26 mouse cellular contexts compared by ENCODE assay signal in genomic region chr16:7457571-7457970, GRCm38 (mm10).
"Had no signal": no experiment of that assay in that cellular context is flagged by ENCODE, and none has a peak within 500 bp of the region (broad histone marks: within the 10 kb centered on the region; RNA-seq: fewer than 3 reads in every experiment).

No protein-coding gene starts in this region.

- H3K9ac ChIP-seq: heart, embryonic 12.5 days; hindbrain, embryonic 12.5 days; hindbrain, embryonic 14.5 days; intestine, embryonic 15.5 days; limb, embryonic 13.5 days; limb, embryonic 15.5 days; liver, embryonic 12.5 days had no signal

- H3K9me3 ChIP-seq: heart, embryonic 10.5 days; heart, embryonic 12.5 days; hindbrain, embryonic 10.5 days; hindbrain, embryonic 12.5 days; intestine, embryonic 15.5 days; limb, embryonic 13.5 days; limb, embryonic 15.5 days; liver, embryonic 12.5 days had no signal

- H3K4me1 ChIP-seq: heart, embryonic 10.5 days; heart, embryonic 12.5 days; hindbrain, embryonic 12.5 days; intestine, embryonic 15.5 days; limb, embryonic 13.5 days; limb, embryonic 15.5 days; liver, embryonic 12.5 days had no signal

- H3K4me3 ChIP-seq: gastrocnemius, adult 2 months; heart, embryonic 10.5 days; heart, embryonic 12.5 days; hindbrain, embryonic 12.5 days; intestine, embryonic 15.5 days; layer of hippocampus, adult 2 months; left cerebral cortex, adult 2 months; limb, embryonic 13.5 days; limb, embryonic 15.5 days; liver, embryonic 12.5 days had no signal

- H3K27me3 ChIP-seq: heart, embryonic 12.5 days; hindbrain, embryonic 12.5 days; intestine, embryonic 15.5 days; limb, embryonic 13.5 days; limb, embryonic 15.5 days; liver, embryonic 12.5 days had no signal

- H3K27ac ChIP-seq: gastrocnemius, adult 2 months; heart, embryonic 10.5 days; hindbrain, embryonic 12.5 days; hindbrain, embryonic 14.5 days; intestine, embryonic 15.5 days; layer of hippocampus, adult 2 months; left cerebral cortex, adult 2 months; limb, embryonic 13.5 days; limb, embryonic 15.5 days; liver, embryonic 12.5 days had no signal

- H3K36me3 ChIP-seq: heart, embryonic 10.5 days; heart, embryonic 12.5 days; hindbrain, embryonic 10.5 days; hindbrain, embryonic 12.5 days; intestine, embryonic 15.5 days; limb, embryonic 13.5 days; limb, embryonic 15.5 days; liver, embryonic 12.5 days had no signal

- DNase-seq: gastrocnemius, adult 2 months; gastrocnemius, postnatal 10 days; gastrocnemius, postnatal 25 days; heart, adult 18-20 months; heart, postnatal 10 days; heart, postnatal 4 days; kidney, adult 18-20 months; kidney, adult 8-10 months; kidney, postnatal 10 days; kidney, postnatal 25 days; kidney, postnatal 4 days; left cerebral cortex, postnatal 4 days had no signal

- H3K4me2 ChIP-seq: heart, embryonic 12.5 days; intestine, embryonic 15.5 days; limb, embryonic 13.5 days; limb, embryonic 15.5 days; liver, embryonic 12.5 days had no signal

- ATAC-seq: hindbrain, embryonic 16.5 days; inflammation-experienced regulatory T-cells, adult 6 months; intestine, embryonic 15.5 days; intestine, postnatal 0 days; liver, embryonic 12.5 days had no signal
